Mouse (Mus musculus): ENCODE measurements around the gene Mapkapk2.
"Not testable (repeated sequence)": the region's sequence is repeated elsewhere in the genome, so short reads cannot be mapped to it uniquely, and the experiment has no call there.

The Mapkapk2 gene

GRCm38 (mm10) chr1:131050011-131050410, 47.6 kb downstream of the Mapkapk2 start:
- no peak for DNase-seq (ENCODE audit: low read depth, low spot score)

DNA sequence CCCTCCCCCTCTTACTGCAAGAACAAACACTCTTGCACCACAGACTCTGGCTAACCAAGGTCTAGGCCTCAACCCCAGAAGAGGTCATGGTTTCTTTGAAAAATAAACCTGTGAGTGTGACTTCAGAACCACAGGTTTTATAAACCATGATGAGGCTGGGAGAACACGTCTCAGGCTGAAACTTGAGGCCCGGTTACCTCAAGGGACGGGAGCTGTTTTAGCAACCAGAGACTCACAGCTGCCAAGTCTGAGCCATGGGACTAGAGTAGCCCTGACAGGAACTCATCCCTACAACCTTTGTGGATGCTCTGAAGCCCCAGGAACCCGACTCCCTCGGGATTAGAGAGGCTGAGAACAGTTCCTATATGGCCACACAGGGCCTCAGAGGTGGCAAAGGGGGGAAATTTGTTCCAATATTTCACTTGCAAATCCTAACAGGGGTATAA, 48.2 kb downstream of the Mapkapk2 start:
- DNase-seq (ENCODE audit: low read depth, low spot score), result no peak

- DNase-seq (ENCODE audit: low read depth, low spot score), result no peak
Measured at GRCm38 (mm10) chr1:131048946-131049345, 48.7 kb downstream of the Mapkapk2 start.

- DNase-seq (ENCODE audit: low read depth, low spot score), result no peak
Measured at GRCm38 (mm10) chr1:131048121-131048863, 49.3 kb downstream of the Mapkapk2 start.

GRCm38 (mm10) chr1:131046607-131047006, 51.0 kb downstream of the Mapkapk2 start:
- DNase-seq (ENCODE audit: low read depth, low spot score), result no peak

- DNase-seq (ENCODE audit: low read depth, low spot score), result no peak
Measured at GRCm38 (mm10) chr1:131045723-131046355, 51.8 kb downstream of the Mapkapk2 start.

- DNase-seq (ENCODE audit: low read depth, low spot score), result no peak
Measured at GRCm38 (mm10) chr1:131043636-131044035, 54.0 kb downstream of the Mapkapk2 start.

GRCm38 (mm10) chr1:131042721-131043120, 54.9 kb downstream of the Mapkapk2 start:
- DNase-seq (ENCODE audit: low read depth, low spot score), result no peak

GRCm38 (mm10) chr1:131042263-131042662, 55.4 kb downstream of the Mapkapk2 start:
- DNase-seq (ENCODE audit: low read depth, low spot score), result no peak

- DNase-seq (ENCODE audit: low read depth, low spot score), result no peak
Measured at GRCm38 (mm10) chr1:131039479-131039878, 58.1 kb downstream of the Mapkapk2 start.

- DNase-seq (ENCODE audit: low read depth, low spot score), result no peak
Measured at GRCm38 (mm10) chr1:131038415-131039017, 59.1 kb downstream of the Mapkapk2 start.

DNA sequence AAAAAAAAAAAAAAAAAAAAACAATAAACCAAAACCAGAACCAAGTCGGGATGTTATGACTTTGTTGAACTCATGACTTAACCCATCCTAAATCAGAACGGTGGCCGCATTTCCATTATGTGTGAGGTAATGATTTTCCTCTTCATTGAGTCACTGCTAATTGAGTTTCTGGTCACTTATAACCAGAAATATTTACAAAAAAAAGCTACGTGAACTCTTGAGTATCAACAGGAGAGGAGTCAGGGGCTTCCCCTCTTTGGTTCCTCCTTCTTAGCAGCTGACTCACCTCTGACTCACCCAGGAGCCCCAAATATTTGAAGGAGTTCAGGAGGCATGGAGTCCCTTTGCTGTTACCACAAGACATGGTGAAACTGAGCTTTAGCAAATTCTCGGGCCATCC, 59.6 kb downstream of the Mapkapk2 start:
- no peak for DNase-seq (ENCODE audit: low read depth, low spot score)

- peak; percentile 6 for DNase-seq (ENCODE audit: low read depth, low spot score)
Measured at GRCm38 (mm10) chr1:131031267-131031666, 66.4 kb downstream of the Mapkapk2 start.

GRCm38 (mm10) chr1:131030261-131030660, 67.4 kb downstream of the Mapkapk2 start:
- DNase-seq (ENCODE audit: low read depth, low spot score), result no peak

DNA sequence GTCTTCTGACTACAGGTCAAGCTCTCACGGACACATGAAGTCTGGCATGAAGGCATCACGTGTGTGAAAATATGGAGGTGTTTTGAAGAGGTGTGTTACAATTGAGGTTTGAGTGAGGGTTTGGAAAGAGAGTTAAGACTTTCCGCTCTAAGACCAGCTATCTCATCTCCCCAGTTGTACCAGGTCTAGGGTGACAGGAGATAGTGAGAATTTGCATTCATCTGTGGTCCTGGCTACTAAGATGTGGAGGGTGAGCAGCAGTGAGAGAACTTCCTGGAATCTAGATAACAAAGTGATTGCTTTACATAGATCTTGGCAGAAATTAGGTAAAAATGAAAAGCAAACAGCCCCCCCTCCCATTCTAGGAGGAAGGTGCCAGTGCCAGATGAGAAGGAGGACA, 68.4 kb downstream of the Mapkapk2 start:
- no peak for DNase-seq (ENCODE audit: low read depth, low spot score)

DNA sequence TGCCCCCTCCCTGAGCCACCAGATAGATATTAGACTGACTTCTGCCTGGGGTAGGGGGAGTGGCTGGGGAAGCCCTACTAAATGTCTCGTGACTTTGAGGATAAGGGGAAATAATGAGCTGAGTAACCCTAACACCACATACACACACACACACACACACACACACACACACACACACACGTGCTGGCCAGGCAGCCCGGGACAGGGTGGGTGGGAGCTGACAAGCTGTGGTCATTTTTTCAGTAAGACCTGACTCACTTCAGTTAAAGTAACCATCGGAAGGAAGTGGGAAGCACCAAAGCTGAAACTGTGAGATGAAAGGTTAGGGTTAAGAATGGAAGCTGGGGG, 71.8 kb downstream of the Mapkapk2 start:
- no peak for DNase-seq (ENCODE audit: low read depth, low spot score)

DNA sequence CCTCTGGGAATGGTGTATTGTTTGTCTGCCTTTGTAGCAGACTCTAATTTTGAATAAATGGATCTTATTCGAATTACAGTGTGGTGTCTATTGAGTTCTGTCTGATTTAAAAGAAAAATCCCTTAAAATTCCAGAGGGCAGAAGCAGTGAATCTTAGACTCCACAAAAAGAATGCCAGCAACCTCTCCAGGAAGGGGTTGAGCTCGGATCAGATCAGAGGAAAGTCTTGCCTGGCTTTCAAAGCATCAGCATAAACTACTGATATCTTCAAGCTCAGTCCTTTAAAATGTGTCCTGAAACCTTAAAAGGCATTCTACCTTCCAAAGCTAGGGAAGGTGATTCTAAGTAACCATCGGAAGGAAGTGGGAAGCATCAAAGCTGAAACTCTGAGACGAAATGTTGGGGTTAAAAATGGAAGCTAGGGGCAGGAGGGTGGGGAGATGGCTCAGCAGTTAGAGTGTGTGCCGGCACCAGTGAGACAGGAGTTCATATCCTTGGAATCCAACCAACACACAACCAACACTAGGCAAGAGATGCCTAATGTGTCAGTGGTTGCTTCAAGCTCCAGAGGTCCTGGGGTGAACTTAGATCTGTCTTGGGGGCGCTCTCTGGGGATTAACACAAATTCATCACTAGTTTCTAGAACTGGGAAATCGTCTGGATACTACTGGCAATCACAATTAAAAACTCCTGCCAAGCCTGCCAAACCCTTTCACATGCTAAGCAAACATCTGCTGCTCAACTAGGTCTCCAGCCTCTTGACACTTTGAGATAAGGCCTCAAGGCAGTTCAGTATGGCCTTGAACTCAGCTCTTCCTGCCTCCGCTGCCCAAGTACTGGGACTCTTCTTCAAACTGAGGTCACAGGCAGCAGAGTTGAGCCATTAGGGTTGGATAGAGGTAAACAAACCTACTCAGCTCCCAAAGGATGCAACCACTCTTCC, 72.5 kb downstream of the Mapkapk2 start:
- DNase-seq (ENCODE audit: low read depth, low spot score), result no peak

GRCm38 (mm10) chr1:131023250-131023858, 74.3 kb downstream of the Mapkapk2 start:
- not testable (repeated sequence) for DNase-seq (ENCODE audit: low read depth, low spot score)

DNA sequence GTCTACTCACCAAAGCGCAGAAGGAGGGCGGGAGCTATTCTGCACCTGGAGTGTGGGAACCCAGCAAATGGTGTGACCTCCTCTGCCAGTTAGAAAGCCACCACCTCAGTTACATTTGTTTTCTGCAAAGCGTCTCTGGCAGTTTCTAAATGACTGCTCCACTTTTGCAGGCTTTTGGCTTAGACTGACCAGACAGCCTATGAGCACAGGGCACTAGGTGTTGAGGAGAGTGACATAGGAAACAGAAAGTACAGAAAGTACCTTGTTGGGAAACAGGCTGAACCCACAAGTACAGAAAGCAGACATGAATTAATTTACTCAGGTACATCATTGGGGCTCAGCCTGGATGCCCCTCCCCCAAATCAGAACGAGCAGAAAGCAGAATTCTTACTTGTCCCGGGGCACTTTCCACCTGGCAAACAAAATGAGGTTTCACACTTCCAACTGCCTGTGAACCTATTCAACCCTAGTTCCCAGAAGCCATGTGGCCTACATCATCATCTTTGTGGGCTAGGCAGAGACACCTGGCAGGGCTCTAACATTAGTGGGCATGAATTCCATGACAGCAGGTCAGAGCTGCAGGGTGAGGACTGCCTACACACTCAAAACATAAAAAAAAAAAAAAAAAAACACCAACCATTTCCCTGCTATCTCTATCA, 74.9 kb downstream of the Mapkapk2 start:
- no peak for DNase-seq (ENCODE audit: low read depth, low spot score)

GRCm38 (mm10) chr1:131021900-131022590, 75.6 kb downstream of the Mapkapk2 start:
- DNase-seq (ENCODE audit: low read depth, low spot score), result no peak

Data from retina, adult 2 months (tissue).